Mouse (Mus musculus): ENCODE measurements around the gene Prkci.

- TF ChIP-seq CTCF (IDR thresholded peaks at IDR 0.05; ENCODE audit: low read depth) = peak; percentile 32
- TF ChIP-seq EP300 (IDR thresholded peaks at IDR 0.05; ENCODE audit: low read depth) = no peak
Measured at GRCm38 (mm10) chr3:31056047-31056650, 60.6 kb downstream of the Prkci start.
